Mouse (Mus musculus) layer of hippocampus, adult 9-11 months (tissue): ENCODE measurements around the gene Jade3.

Experiments
- DNase-seq: peaks from one replicate; pipeline ENCODE4 v3.0.0; 2022

Jade3 gene

GRCm38 (mm10) chrX:20425140-20425838 is at the start of gene Jade3:
TSS of gene Jade3 (plus strand) at chrX:20425688.
- DNase-seq = peak; percentile 81

GRCm38 (mm10) chrX:20379347-20380014 is 46.0 kb upstream of the Jade3 start:
- no peak for DNase-seq

GRCm38 (mm10) chrX:20382260-20382659 is 43.2 kb upstream of the Jade3 start:
- no peak for DNase-seq

GRCm38 (mm10) chrX:20387006-20387405 is 38.5 kb upstream of the Jade3 start:
- no peak for DNase-seq

GRCm38 (mm10) chrX:20391964-20392363 is 33.5 kb upstream of the Jade3 start:
- DNase-seq = peak; percentile 5

- no peak for DNase-seq
These were observed 32.5 kb upstream of the Jade3 start for GRCm38 (mm10) chrX:20392942-20393341.

- DNase-seq = no peak
These were observed 21.4 kb upstream of the Jade3 start for GRCm38 (mm10) chrX:20404068-20404467.

- no peak for DNase-seq
These were observed 18.6 kb upstream of the Jade3 start for GRCm38 (mm10) chrX:20406909-20407308.

- DNase-seq = no peak
These were observed 17.8 kb upstream of the Jade3 start for GRCm38 (mm10) chrX:20407676-20408075.

- no peak for DNase-seq
These were observed 14.1 kb upstream of the Jade3 start for GRCm38 (mm10) chrX:20411382-20411781.

GRCm38 (mm10) chrX:20412221-20412620 is 13.3 kb upstream of the Jade3 start:
- no peak for DNase-seq

GRCm38 (mm10) chrX:20414885-20415622 is 10.4 kb upstream of the Jade3 start:
- peak; percentile 63 for DNase-seq

GRCm38 (mm10) chrX:20418461-20418860 is 7.0 kb upstream of the Jade3 start:
- DNase-seq = no peak

- DNase-seq = no peak
These were observed 6.0 kb upstream of the Jade3 start for GRCm38 (mm10) chrX:20419536-20419935.

GRCm38 (mm10) chrX:20425839-20426449 is 456 bp downstream of the Jade3 start:
- DNase-seq = no peak

GRCm38 (mm10) chrX:20483213-20483612 is 57.7 kb downstream of the Jade3 start:
- DNase-seq = no peak

- DNase-seq = no peak
These were observed 72.2 kb downstream of the Jade3 start for GRCm38 (mm10) chrX:20497682-20498081.

GRCm38 (mm10) chrX:20520290-20520939 is 94.9 kb downstream of the Jade3 start:
- no peak for DNase-seq

GRCm38 (mm10) chrX:20521578-20521977 is 96.1 kb downstream of the Jade3 start:
- DNase-seq = peak; percentile 1

- no peak for DNase-seq
These were observed 107.1 kb downstream of the Jade3 start for GRCm38 (mm10) chrX:20532621-20533020.

GRCm38 (mm10) chrX:20543867-20544266 is 118.4 kb downstream of the Jade3 start:
- DNase-seq = no peak

- DNase-seq = no peak
These were observed 122.1 kb downstream of the Jade3 start for GRCm38 (mm10) chrX:20547609-20548008.
